Comparison of ENCODE assay signal across 8 mouse cellular contexts in genomic region chr2:25271827-25272511, GRCm38 (mm10). TPM values are rescaled to one million over a fixed set of nuclear protein-coding genes. Genes with fewer than 3 reads are reported as not detected.
DNase-seq lines count a peak whose midpoint lies in the region; ATAC-seq and TF ChIP-seq lines count a peak whose summit lies in the region.

Ssna1 (minus strand) TSS chr2:25272438.
Anapc2 (plus strand) TSS chr2:25272478.

- DNase-seq in brain, embryonic 14.5 days (ENCODE audit: low read depth): peak; percentile 99
- DNase-seq in liver, adult 2 months (ENCODE audit: extremely low read depth, low read depth, low spot score): peak; percentile 84
- DNase-seq in splenic B cell, adult 2 months (ENCODE audit: low read depth, low spot score): peak; percentile 98

- peaks cover 31% of the 10 kb centered on the region for H3K79me3 ChIP-seq in C2C12 (ENCODE audit: low read depth)

- H3K79me2 ChIP-seq in C2C12 (ENCODE audit: control insufficient read depth, insufficient read depth): peaks cover 63% of the 10 kb centered on the region
- H3K79me2 ChIP-seq in liver, adult 2 months (ENCODE audit: control insufficient read depth, insufficient read depth, low read length): peaks cover 7% of the 10 kb centered on the region; the same call in 1 of the 2 replicates
- H3K79me2 ChIP-seq in myocyte (ENCODE audit: control insufficient read depth, insufficient read depth): peaks cover 45% of the 10 kb centered on the region

- H3K4me3 ChIP-seq in C2C12 (ENCODE audit: insufficient read depth, poor library complexity, severe bottlenecking): peak within 1 kb of the TSS; percentile 97
- peak within 1 kb of the TSS; percentile 84 for H3K4me3 ChIP-seq in erythroblast, embryonic 14.5 days (replicated peaks)
- peak within 1 kb of the TSS; percentile 82 for H3K4me3 ChIP-seq in heart, embryonic 11.5 days (ENCODE audit: low read depth, low read length)
- H3K4me3 ChIP-seq in kidney, embryonic 16.5 days (ENCODE audit: low read length): peak within 1 kb of the TSS; percentile 78
- H3K4me3 ChIP-seq in liver, adult 2 months (ENCODE audit: insufficient read depth, low read depth, low read length): peak within 1 kb of the TSS; percentile 83
- peak within 1 kb of the TSS; percentile 90 for H3K4me3 ChIP-seq in myocyte

- H3K4me2 ChIP-seq in heart, embryonic 11.5 days: peak within 1 kb of the TSS; percentile 93
- peak within 1 kb of the TSS; percentile 97 for H3K4me2 ChIP-seq in kidney, embryonic 16.5 days (replicated peaks; ENCODE audit: low read depth, low read length)
- peak within 1 kb of the TSS; percentile 93 for H3K4me2 ChIP-seq in myocyte (ENCODE audit: low read depth)

- peak within 1 kb of the TSS; percentile 94 for H3K9ac ChIP-seq in heart, embryonic 11.5 days (ENCODE audit: low read depth, low read length)
- H3K9ac ChIP-seq in kidney, embryonic 16.5 days (replicated peaks; ENCODE audit: low read length): peak within 1 kb of the TSS; percentile 92
- H3K9ac ChIP-seq in liver, adult 2 months (ENCODE audit: low read depth, low read length): peak within 1 kb of the TSS; percentile 81

- peaks cover 63% of the 10 kb centered on the region for H3K4me1 ChIP-seq in erythroblast, embryonic 14.5 days (ENCODE audit: control insufficient read depth)
- H3K4me1 ChIP-seq in heart, embryonic 11.5 days (ENCODE audit: control insufficient read depth, insufficient read depth, low read length): peaks cover 18% of the 10 kb centered on the region
- peaks cover 27% of the 10 kb centered on the region for H3K4me1 ChIP-seq in kidney, embryonic 16.5 days (ENCODE audit: insufficient read depth, low read length)
- peaks cover 14% of the 10 kb centered on the region for H3K4me1 ChIP-seq in liver, adult 2 months (ENCODE audit: control insufficient read depth, insufficient read depth, low read length)

- peak; percentile 76 for TF ChIP-seq CTCF in C2C12 (IDR thresholded peaks at IDR 0.05; ENCODE audit: control insufficient read depth, insufficient read depth, insufficient read length)
- TF ChIP-seq CTCF in brain, embryonic 14.5 days (IDR thresholded peaks at IDR 0.05; ENCODE audit: borderline replicate concordance, extremely low read depth, insufficient read depth, insufficient read length): peak; percentile 11; the same call in 1 of the 2 replicates
- TF ChIP-seq CTCF in liver, adult 2 months (IDR thresholded peaks at IDR 0.05; ENCODE audit: low read depth, low read length): peak; percentile 53

- ATAC-seq in heart, embryonic 11.5 days (replicated peaks; ENCODE audit: insufficient number of reproducible peaks, low FRiP score, low TSS enrichment): peak; percentile 96
- ATAC-seq in kidney, embryonic 16.5 days (ENCODE audit: low FRiP score, low TSS enrichment): peak; percentile 96

- no peaks in the 10 kb centered on the region for H3K27me3 ChIP-seq in C2C12 (ENCODE audit: control insufficient read depth, insufficient read depth, insufficient read length)
- H3K27me3 ChIP-seq in erythroblast, embryonic 14.5 days (ENCODE audit: control insufficient read depth): no peaks in the 10 kb centered on the region
- no peaks in the 10 kb centered on the region for H3K27me3 ChIP-seq in heart, embryonic 11.5 days (ENCODE audit: control insufficient read depth, insufficient read depth, low read length)
- H3K27me3 ChIP-seq in kidney, embryonic 16.5 days (ENCODE audit: insufficient read depth, low read length): no peaks in the 10 kb centered on the region
- no peaks in the 10 kb centered on the region for H3K27me3 ChIP-seq in liver, adult 2 months (ENCODE audit: control insufficient read depth, insufficient read depth, low read length)
- no peaks in the 10 kb centered on the region for H3K27me3 ChIP-seq in myocyte (ENCODE audit: control insufficient read depth, insufficient read depth, insufficient read length)
- H3K27me3 ChIP-seq in splenic B cell, adult 2 months (ENCODE audit: control insufficient read depth, insufficient read depth, low read length, poor library complexity, severe bottlenecking): no peaks in the 10 kb centered on the region

- H3K36me3 ChIP-seq in C2C12 (ENCODE audit: control insufficient read depth, insufficient read depth) (peaks cover 58% of the 10 kb centered on the region), myocyte (ENCODE audit: control insufficient read depth, insufficient read depth) (peaks cover 10% of the 10 kb centered on the region)
- H3K36me3 ChIP-seq in erythroblast, embryonic 14.5 days (ENCODE audit: control insufficient read depth): peaks cover 86% of the 10 kb centered on the region
- peaks cover 22% of the 10 kb centered on the region for H3K36me3 ChIP-seq in heart, embryonic 11.5 days (ENCODE audit: control insufficient read depth, insufficient read depth, low read length)
- H3K36me3 ChIP-seq in kidney, embryonic 16.5 days (ENCODE audit: insufficient read depth, low read length): peaks cover 55% of the 10 kb centered on the region
- peaks cover 14% of the 10 kb centered on the region; the same call in 1 of the 2 replicates for H3K36me3 ChIP-seq in liver, adult 2 months (ENCODE audit: control insufficient read depth, insufficient read depth, low read length)
- peaks cover 8% of the 10 kb centered on the region for H3K36me3 ChIP-seq in splenic B cell, adult 2 months (ENCODE audit: control insufficient read depth, insufficient read depth, low read length, poor library complexity, severe bottlenecking)

- H3K27ac ChIP-seq in heart, embryonic 11.5 days (ENCODE audit: low read depth, low read length): peak within 1 kb of the TSS; percentile 70
- H3K27ac ChIP-seq in kidney, embryonic 16.5 days (ENCODE audit: low read length): peak within 1 kb of the TSS; percentile 84
- H3K27ac ChIP-seq in liver, adult 2 months (replicated peaks; ENCODE audit: insufficient read depth, low read depth, low read length): peak within 1 kb of the TSS; percentile 34; the same call in 1 of the 2 replicates

- WGBS in heart, embryonic 11.5 days (ENCODE audit: insufficient replicate concordance): 0% methylated on average over 55 of the region's 55 CpGs
- under 1% methylated on average over 47 of the region's 55 CpGs for WGBS in kidney, embryonic 16.5 days
- WGBS in liver, adult 2 months: under 1% methylated on average over 55 of the region's 55 CpGs

- no peaks in the 10 kb centered on the region for H3K9me3 ChIP-seq in erythroblast, embryonic 14.5 days (ENCODE audit: control insufficient read depth, low read length)
- no peaks in the 10 kb centered on the region for H3K9me3 ChIP-seq in heart, embryonic 11.5 days (replicated peaks; ENCODE audit: control insufficient read depth, low read length)
- no peaks in the 10 kb centered on the region for H3K9me3 ChIP-seq in kidney, embryonic 16.5 days (ENCODE audit: low read length)

- peak within 1 kb of the TSS; percentile 94 for H3ac ChIP-seq in C2C12 (ENCODE audit: control insufficient read depth, insufficient read length, low read depth)
- peak within 1 kb of the TSS; percentile 52 for H3ac ChIP-seq in myocyte (ENCODE audit: control insufficient read depth, insufficient read length)

- peak; percentile 74; the same call in 1 of the 2 replicates for TF ChIP-seq POLR2A in brain, embryonic 14.5 days (IDR thresholded peaks at IDR 0.05; ENCODE audit: borderline replicate concordance, extremely low read depth, insufficient read depth, insufficient read length, poor library complexity, severe bottlenecking)
- peak; percentile 78 for TF ChIP-seq POLR2A in liver, adult 2 months (IDR thresholded peaks at IDR 0.05; ENCODE audit: extremely low read depth, insufficient read depth, low read length)
- TF ChIP-seq POLR2A in myocyte (IDR thresholded peaks at IDR 0.05; ENCODE audit: insufficient read length, low read depth): peak; percentile 95

TF ChIP-seq in C2C12, 6 proteins besides CTCF, POLR2A, EP300 and RAD21:
- TF ChIP-seq MYOG (IDR thresholded peaks at IDR 0.05; ENCODE audit: control insufficient read depth, extremely low read depth, insufficient read length): no peak
- TF ChIP-seq FOSL1 (IDR thresholded peaks at IDR 0.05; ENCODE audit: insufficient read depth, low read length, poor library complexity, severe bottlenecking): no peak
- TF ChIP-seq MYOD1 (IDR thresholded peaks at IDR 0.05; ENCODE audit: control insufficient read depth, insufficient read length, low read depth): peak; percentile 15
- TF ChIP-seq CEBPB (IDR thresholded peaks at IDR 0.05; ENCODE audit: low read depth): peak; percentile 38
- TF ChIP-seq USF1 (IDR thresholded peaks at IDR 0.05; ENCODE audit: low read depth): no peak
- no peak for TF ChIP-seq MAX (IDR thresholded peaks at IDR 0.05)

TF ChIP-seq in myocyte, 11 proteins besides CTCF, POLR2A, EP300 and RAD21 (continues in another document):
- TF ChIP-seq MYOG (IDR thresholded peaks at IDR 0.05; ENCODE audit: control insufficient read depth in 1 of 3, insufficient read depth in 1 of 3, insufficient read length in 2 of 3, low read depth in 2 of 3): peak in 2 of 3 experiments; percentile 74 to 81
- TF ChIP-seq REST (IDR thresholded peaks at IDR 0.05; ENCODE audit: insufficient read depth, insufficient read length): no peak
- peak; percentile 94 for TF ChIP-seq SRF (IDR thresholded peaks at IDR 0.05; ENCODE audit: control insufficient read depth, insufficient read length, low read depth)
- peak; percentile 8 for TF ChIP-seq E2F4 (IDR thresholded peaks at IDR 0.05; ENCODE audit: insufficient read depth)
- no peak for TF ChIP-seq TCF12 (IDR thresholded peaks at IDR 0.05; ENCODE audit: insufficient read depth, poor library complexity, severe bottlenecking)
- peak; percentile 98 for TF ChIP-seq POLR2AphosphoS2 (IDR thresholded peaks at IDR 0.05; ENCODE audit: insufficient read length, low read depth)
- no peak for TF ChIP-seq TCF3 (IDR thresholded peaks at IDR 0.05; ENCODE audit: insufficient read length, low read depth)

RNA-seq across cellular contexts. Expression of gene Ssna1, which starts in this region (rescaled TPM):
- polyA plus RNA-seq in C2C12 (2012; fragmentation: generic; extraction: Trizol) (143 TPM), myocyte (2012; fragmentation: generic; extraction: Trizol) (106 TPM)
- 105 and 160 TPM in 2 replicates for polyA plus RNA-seq in brain, embryonic 14.5 days (2012; rRNA removed)
- 22.8 and 24.1 TPM in 2 replicates for polyA plus RNA-seq in erythroblast, embryonic 14.5 days (2012)
- 156 and 175 TPM in 2 replicates for polyA plus RNA-seq in heart, embryonic 11.5 days (2014; fragmentation: Nextera tagmentation; extraction: Ambion mirVana)
- 209 and 211 TPM in 2 replicates for polyA plus RNA-seq in kidney, embryonic 16.5 days (2015; fragmentation: Nextera tagmentation; extraction: Ambion mirVana)
- total RNA-seq in liver, adult 2 months (2014; rRNA removed): 12.7 and 17.6 TPM in 2 replicates
- polyA plus RNA-seq in liver, adult 2 months (2012; rRNA removed): 23.0 and 25.5 TPM in 2 replicates

RNA-seq across cellular contexts. Expression of gene Anapc2, which starts in this region (rescaled TPM):
- polyA plus RNA-seq in C2C12 (2012; fragmentation: generic; extraction: Trizol): 89.4 TPM
- polyA plus RNA-seq in brain, embryonic 14.5 days (2012; rRNA removed): 131 and 149 TPM in 2 replicates
- 2.1 and 2.2 TPM in 2 replicates for polyA plus RNA-seq in erythroblast, embryonic 14.5 days (2012)
- polyA plus RNA-seq in heart, embryonic 11.5 days (2014; fragmentation: Nextera tagmentation; extraction: Ambion mirVana): 73.0 and 76.1 TPM in 2 replicates
- 146 and 152 TPM in 2 replicates for polyA plus RNA-seq in kidney, embryonic 16.5 days (2015; fragmentation: Nextera tagmentation; extraction: Ambion mirVana)
- total RNA-seq in liver, adult 2 months (2014; rRNA removed): 24.0 and 24.6 TPM in 2 replicates
- 45.8 and 52.1 TPM in 2 replicates for polyA plus RNA-seq in liver, adult 2 months (2012; rRNA removed)
- polyA plus RNA-seq in myocyte (2012; fragmentation: generic; extraction: Trizol): 97.9 TPM

Comparison
In these comparisons a context has a peak if more than half of its experiments do, and no peak if none do; other contexts are left out.
1. Peak in every context shown above with its lines: DNase-seq, ATAC-seq, H3K4me3 ChIP-seq and H3K27ac ChIP-seq.
2. RNA of gene Anapc2 (polyA plus RNA-seq): 146 to 152 TPM in kidney, embryonic 16.5 days, 131 to 149 TPM in brain, embryonic 14.5 days, 97.9 TPM in myocyte (single experiment), 89.4 TPM in C2C12 (single experiment), 73.0 to 76.1 TPM in heart, embryonic 11.5 days and 45.8 to 52.1 TPM in liver, adult 2 months; 2.1 to 2.2 TPM in erythroblast, embryonic 14.5 days; every median in the first group is over 10 times any median in the second.
3. CTCF ChIP-seq: peak in every context shown above with its lines; median percentile 76 in C2C12; 53 in liver, adult 2 months; 11 in brain, embryonic 14.5 days.
4. H3K27ac ChIP-seq: peak in every context shown above with its lines; median percentile 84 in kidney, embryonic 16.5 days; 70 in heart, embryonic 11.5 days; 34 in liver, adult 2 months.